Mouse (Mus musculus) kidney, postnatal 25 days (tissue): ENCODE data around the gene Rpia.
A peak's percentile ranks its signal among the peaks of the same experiment; 100 is the strongest.

Source experiments
- DNase-seq, 2 experiments: peaks; one replicate each; pipeline ENCODE4 v3.0.0; 2021; ENCODE audit warnings: mixed read lengths in 2 of 2

Rpia gene

GRCm38 (mm10) chr6:70804632-70805031 lies 12.6 kb upstream of the Rpia start:
- peak; percentile 54 to 56 for DNase-seq

DNA sequence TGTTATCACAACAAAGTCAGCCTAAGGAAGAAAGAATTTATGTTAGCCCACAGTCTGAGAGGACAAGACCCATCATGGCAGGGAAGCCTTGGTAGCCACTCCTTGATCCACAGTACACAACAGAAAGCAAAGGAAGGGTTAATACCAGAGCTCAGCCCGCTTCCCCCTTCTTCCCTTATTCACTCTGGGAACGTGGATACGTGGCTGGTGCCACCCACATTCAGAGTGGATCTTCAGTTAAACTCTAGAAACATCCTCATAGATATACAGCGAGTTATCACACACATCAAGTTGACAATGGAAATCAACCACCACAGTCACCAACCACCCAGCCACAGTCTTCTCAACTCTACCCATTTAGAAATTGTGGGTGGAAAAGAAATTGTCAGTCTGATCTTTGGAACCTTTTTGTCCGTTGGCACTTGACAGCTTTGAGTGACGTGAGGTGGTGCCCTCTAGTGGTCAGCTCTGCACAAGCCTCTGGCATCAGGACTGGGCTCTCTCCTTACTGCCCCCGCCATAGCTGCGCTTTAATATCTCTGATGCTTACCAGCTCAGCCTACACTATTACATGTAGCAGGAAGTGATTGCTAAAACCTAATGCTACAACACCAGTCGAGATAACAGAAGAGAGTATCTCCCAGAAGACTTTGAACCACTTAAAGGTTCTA lies 5.7 kb upstream of the Rpia start:
- peak; percentile 83 to 84 for DNase-seq

- DNase-seq, result no peak
Observed at GRCm38 (mm10) chr6:70796940-70797339, 4.9 kb upstream of the Rpia start.

DNA sequence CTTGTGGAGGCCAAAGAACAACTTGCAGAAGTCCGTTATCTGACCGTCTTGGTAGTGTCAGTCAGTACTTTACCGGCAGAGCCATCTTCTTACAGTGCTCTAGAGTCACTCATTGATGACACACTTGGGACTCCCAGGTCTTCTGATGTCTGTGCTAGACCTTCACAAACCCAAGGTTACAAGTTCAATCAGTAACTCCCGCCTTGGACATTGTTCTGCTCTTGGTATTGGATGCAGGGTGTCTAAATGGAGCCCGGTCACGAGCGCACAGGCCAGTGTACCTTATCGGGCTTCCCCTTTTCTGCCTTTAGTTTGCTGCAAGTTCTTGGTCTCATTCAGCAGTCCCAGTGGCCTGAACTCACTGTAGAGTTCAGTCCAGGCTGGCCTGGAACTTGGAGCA lies 612 bp upstream of the Rpia start:
- DNase-seq, result peak in 1 of 2 experiments; percentile 43

GRCm38 (mm10) chr6:70790852-70791761 lies 925 bp downstream of the Rpia start:
- peak in 1 of 2 experiments; percentile 42 for DNase-seq

GRCm38 (mm10) chr6:70790034-70790650 lies 1.9 kb downstream of the Rpia start:
- DNase-seq, result peak in 1 of 2 experiments; percentile 39

DNA sequence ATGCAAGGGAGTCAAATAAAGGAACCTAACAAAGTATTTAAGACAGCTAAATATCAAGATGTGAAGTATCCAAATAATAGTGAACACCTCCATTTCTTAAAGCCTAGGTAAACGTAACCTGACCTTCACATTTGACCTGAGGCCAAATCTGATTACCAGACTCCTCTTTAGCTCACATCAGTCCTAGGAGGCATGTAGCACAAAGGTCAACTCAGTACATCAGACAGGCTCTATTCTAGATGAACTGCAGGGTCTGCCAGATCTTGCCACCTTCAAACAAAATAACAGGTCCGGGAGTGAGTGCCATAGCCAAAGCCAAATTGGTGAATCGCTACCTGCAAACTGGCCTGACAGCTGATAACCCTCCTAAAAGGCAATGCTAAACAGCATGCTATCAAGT lies 2.9 kb downstream of the Rpia start:
- peak in 1 of 2 experiments; percentile 5 for DNase-seq

DNA sequence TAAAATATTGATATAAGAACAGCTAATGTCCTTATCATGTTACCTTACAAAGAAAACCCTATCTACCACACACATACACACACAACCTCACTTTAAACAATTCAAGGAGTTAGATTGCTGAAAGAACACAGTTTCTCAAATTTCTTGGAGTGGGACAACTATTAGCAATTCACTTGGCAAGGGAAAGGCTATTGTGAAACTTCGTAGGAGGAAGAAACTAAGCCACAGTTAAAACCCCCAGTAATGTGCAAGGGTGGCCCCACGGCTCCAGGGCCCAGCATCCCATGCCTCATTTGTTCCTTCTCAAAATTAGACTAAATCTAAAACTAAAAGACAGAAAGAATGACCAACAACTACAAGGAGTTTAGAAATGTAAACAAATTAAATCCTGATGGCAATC lies 4.5 kb downstream of the Rpia start:
- no peak for DNase-seq

DNA sequence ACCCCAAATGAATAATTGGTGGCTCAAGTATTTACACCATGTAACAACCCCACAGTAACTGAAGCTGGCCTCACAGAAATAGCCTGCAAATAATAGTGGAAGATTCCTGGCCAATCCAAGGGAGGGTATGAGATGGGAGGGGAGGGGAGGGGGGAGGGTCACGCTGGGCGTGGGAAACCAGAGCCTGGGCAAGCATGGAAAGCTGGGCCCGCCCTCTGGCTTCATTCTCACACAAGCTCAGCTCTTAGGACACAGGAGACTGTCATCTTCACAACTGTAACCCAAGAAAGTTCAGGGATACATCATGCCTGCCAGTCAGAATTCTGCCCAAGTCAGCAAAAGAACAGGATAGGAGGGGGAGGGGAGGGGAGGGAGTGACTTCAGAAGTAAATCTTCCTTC lies 6.2 kb downstream of the Rpia start:
- no peak for DNase-seq

- DNase-seq, result no peak
Observed at GRCm38 (mm10) chr6:70784811-70785210, 7.2 kb downstream of the Rpia start.

DNA sequence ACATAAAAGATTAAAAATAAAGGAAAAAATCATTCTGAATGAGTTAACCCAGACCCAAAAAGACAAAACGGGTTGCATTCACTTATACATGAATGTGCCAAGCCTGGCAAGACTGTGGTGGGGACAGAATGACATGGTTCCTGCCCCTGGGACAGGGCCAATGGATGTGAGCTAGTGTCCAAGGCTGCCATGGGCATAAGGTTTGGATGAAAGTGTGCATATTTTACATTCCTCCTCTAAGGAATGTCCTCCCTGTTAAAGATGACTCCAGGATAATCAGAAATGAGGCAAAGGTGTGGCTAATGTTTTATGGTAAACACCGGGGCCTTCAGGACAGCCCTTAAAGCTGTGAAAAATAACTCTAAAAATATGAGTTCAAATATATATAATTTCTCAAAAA lies 10.7 kb downstream of the Rpia start:
- DNase-seq, result no peak

DNA sequence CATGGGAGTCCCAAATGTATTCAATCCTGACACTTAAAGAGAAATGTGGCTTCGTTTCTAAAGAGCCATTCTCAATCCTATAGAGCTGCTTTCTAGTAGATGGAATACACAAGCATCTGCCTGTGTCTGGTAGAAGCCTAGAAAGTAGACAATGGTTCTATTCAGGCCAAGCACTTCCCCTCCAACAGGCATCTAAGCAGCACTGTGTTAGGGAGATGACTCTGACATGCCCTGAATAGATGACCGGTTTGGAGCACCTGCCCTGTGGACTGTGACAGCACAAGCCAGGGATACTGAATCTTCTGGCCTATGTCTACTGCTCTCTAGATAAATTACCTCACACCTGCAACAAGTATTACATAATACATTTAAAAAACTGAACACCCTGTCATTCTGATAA lies 17.7 kb downstream of the Rpia start:
- peak in 1 of 2 experiments; percentile 65 for DNase-seq

GRCm38 (mm10) chr6:70773769-70774168 lies 18.3 kb downstream of the Rpia start:
- peak; percentile 70 to 89 for DNase-seq

- DNase-seq, result peak; percentile 79 to 81
Observed at GRCm38 (mm10) chr6:70768769-70769168, 23.3 kb downstream of the Rpia start.

GRCm38 (mm10) chr6:70765076-70765475 lies 27.0 kb downstream of the Rpia start:
- no peak for DNase-seq

DNA sequence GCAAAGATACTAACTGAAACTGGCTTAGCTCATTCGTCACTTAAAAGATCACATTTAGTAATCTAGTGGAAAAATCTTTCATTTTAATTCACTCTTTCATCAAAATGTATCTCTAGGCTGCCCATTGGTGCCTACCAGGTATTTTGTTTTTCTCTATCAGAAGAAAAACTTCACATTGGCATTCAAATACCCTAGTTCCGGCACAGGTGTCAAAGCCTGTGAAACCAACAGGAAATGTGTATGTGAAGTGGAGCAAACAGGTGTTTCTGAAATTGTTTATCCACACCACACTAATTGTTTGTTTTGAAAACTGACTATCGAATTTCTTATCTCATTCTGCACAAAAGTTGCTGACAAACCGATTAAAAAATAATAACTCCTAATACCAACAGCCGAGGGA lies 27.5 kb downstream of the Rpia start:
- no peak for DNase-seq

- DNase-seq, result no peak
Observed at GRCm38 (mm10) chr6:70763881-70764280, 28.2 kb downstream of the Rpia start.

DNA sequence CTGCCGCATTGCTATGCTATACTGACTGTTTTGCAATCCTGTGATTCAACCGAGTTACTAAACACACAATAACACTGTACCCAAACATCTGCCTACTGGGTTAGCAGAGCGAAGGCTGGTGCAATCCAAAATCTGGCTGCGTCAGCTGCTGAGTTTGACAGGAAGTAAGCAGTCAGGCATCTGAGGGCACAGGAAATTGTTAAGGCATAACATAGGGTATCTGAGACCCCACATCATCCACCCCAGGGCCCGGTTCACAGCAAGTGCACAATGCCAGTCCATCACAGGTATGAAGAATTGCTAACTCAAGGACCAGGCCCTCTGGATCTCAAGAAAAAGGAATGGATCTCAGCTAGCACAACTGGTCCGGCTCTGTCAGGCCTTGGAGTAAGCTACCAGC lies 29.4 kb downstream of the Rpia start:
- no peak for DNase-seq

GRCm38 (mm10) chr6:70760951-70761350 lies 31.1 kb downstream of the Rpia start:
- no peak for DNase-seq

DNA sequence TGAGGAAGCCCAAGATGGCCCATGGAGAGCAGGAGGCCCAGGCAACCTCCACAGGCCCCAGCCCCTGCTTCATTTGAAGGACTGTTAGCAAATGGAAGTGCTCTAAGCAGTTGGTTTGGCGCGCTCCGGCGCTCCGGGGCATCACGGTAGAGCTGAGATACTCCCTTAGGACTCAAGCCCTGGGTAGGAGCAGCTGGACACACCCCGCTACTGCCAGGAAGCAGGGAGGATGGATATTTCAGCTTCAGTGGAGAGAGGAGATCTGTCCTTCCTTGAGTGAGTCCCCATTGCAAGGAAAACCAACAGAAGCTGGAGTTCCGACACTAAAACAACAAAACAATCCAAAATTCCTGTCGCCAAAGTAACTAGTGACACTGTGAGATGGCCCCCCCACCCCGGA lies 37.2 kb downstream of the Rpia start:
- DNase-seq, result no peak

DNA sequence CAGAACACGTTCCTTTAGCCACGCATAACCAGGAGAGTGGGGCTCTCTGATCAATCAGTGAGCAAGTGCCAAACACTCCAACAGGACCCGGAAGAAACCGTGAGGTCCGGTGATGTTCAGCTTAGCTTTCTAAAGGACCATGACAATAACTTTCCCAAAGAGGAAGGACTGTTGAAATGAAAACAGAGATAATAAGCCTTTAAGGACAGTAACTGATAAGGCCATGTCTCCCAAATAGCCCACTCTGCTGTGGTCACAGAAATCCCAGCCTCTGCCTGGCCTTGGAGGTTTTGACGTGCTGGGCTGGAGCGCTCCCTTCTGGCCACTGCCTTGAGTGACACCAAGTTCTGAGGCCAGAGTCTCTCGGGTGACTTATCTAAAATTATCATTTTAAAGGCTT lies 39.7 kb downstream of the Rpia start:
- peak in 1 of 2 experiments; percentile 39 for DNase-seq

- no peak for DNase-seq
Observed at GRCm38 (mm10) chr6:70751898-70752273, 40.1 kb downstream of the Rpia start.

DNA sequence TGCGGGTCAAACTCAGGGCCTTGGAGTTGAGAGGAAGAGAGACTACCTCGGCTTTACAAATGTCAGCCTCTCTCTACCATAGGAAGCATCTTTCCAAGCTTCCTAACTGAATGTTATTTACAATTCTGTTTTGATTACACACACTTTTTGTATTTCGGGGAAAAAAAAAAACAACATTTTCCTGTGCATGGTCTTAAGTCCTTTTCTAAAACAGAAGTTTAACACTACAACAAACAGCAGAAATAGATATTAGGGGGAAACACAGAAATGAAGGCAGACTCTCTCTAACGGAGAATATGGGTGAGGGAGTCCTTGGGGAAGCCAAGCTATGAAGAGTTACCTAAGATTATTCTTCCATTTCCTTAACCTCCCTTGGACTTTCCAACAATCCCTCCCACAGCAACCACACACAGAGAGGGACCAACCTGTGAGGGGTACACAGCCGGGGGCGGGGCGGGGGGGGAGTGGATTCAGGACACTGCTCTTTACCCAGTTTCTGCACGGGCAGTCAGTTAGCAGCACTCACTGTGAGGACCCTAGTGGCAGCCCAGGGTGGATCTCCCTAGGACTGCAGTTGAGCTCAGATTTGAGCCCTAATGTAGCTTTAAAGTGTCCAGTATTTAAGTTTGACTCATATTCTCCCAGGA lies 40.7 kb downstream of the Rpia start:
- no peak for DNase-seq
